In the genomic region with DNA sequence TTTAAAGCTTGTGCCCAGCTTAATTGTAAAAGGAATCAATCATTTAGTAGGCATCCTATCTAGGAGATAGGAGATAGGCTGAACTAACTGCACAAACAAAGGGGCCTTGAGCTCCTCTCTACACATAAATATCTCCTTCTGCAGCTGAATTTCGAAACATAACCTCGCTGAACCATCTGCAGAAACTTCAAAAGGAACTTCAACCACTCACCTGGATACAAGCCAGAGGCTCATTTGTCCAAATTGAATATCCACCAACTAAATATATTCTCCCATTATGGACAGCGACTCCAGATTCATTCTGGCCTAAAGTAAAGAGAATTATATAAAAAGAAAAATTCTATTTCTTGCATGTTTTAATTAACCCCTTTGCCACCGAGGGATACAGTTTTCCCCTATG, we compare ENCODE assay signal across 14 mouse cellular contexts.
"Had no signal": no experiment of that assay in that cellular context is flagged by ENCODE, and none has a peak within 500 bp of the region (broad histone marks: within the 10 kb centered on the region; RNA-seq: fewer than 3 reads in every experiment).

No protein-coding gene starts in this region.

- H3K4me1 ChIP-seq: liver, embryonic 15.5 days had no signal

- H3K36me3 ChIP-seq: limb, embryonic 12.5 days; liver, embryonic 15.5 days; midbrain, embryonic 12.5 days; neural tube, embryonic 13.5 days had no signal

- H3K9me3 ChIP-seq: limb, embryonic 12.5 days; liver, embryonic 15.5 days; midbrain, embryonic 12.5 days; neural tube, embryonic 13.5 days had no signal

- H3K27ac ChIP-seq: kidney, postnatal 0 days; limb, embryonic 12.5 days; liver, embryonic 15.5 days; macrophage; midbrain, embryonic 12.5 days; neural tube, embryonic 13.5 days had no signal

- DNase-seq: layer of hippocampus, adult 9-11 months; liver; lung, adult 2 months; lung, postnatal 14 days; right cerebral cortex, adult 18-20 months; right cerebral cortex, postnatal 25 days; thymus, postnatal 36 days had no signal

- H3K4me2 ChIP-seq: limb, embryonic 12.5 days; liver, embryonic 15.5 days; midbrain, embryonic 12.5 days; neural tube, embryonic 13.5 days had no signal

- H3K27me3 ChIP-seq: limb, embryonic 12.5 days; liver, embryonic 15.5 days; midbrain, embryonic 12.5 days; neural tube, embryonic 13.5 days had no signal

- H3K9ac ChIP-seq: limb, embryonic 12.5 days; liver, embryonic 15.5 days; midbrain, embryonic 12.5 days; neural tube, embryonic 13.5 days had no signal

- ATAC-seq: midbrain, embryonic 16.5 days had no signal

- H3K4me3 ChIP-seq: limb, embryonic 12.5 days; liver, embryonic 15.5 days; midbrain, embryonic 12.5 days; neural tube, embryonic 13.5 days had no signal
